Mouse (Mus musculus): ENCODE measurements at regions not wholly inside any gene's neighbourhood (a gene's known extent, or its start where the extent isn't known, plus 50 kb on each side); places are given as distances from the start of the nearest gene placed in this dataset.

DNA sequence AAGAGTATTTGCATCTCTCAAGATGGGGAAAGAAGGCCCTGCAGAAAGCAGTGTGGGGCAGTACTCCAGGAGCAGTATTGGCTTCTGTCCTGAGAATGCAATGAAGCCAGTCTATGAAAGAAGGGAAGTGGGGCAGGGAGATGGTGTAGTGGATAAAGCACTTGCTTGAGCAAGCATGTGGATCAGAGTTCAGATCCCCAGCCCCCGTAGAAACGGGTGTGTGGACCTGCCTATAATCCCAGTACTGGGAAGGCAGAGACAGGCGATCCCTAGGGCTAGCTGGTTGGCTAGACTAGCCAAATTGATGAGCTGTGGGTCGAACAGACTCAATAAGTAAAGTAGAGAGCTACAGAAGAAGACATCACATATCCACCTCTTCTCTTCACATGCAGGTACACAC, 211.6 kb downstream of the Mex3b start:
- DNase-seq: no peak

- no peak for DNase-seq
Observed at GRCm38 (mm10) chr7:83079842-83080241, 212.7 kb downstream of the Mex3b start.

GRCm38 (mm10) chr7:83084496-83085082, 217.5 kb downstream of the Mex3b start:
- DNase-seq: no peak

- no peak for DNase-seq
Observed at GRCm38 (mm10) chr7:83085547-83086158, 218.5 kb downstream of the Mex3b start.

- DNase-seq: no peak
Observed at GRCm38 (mm10) chr7:83087408-83087807, 220.3 kb downstream of the Mex3b start.

- DNase-seq: no peak
Observed at GRCm38 (mm10) chr7:83088125-83088524, 221.0 kb downstream of the Mex3b start.

DNA sequence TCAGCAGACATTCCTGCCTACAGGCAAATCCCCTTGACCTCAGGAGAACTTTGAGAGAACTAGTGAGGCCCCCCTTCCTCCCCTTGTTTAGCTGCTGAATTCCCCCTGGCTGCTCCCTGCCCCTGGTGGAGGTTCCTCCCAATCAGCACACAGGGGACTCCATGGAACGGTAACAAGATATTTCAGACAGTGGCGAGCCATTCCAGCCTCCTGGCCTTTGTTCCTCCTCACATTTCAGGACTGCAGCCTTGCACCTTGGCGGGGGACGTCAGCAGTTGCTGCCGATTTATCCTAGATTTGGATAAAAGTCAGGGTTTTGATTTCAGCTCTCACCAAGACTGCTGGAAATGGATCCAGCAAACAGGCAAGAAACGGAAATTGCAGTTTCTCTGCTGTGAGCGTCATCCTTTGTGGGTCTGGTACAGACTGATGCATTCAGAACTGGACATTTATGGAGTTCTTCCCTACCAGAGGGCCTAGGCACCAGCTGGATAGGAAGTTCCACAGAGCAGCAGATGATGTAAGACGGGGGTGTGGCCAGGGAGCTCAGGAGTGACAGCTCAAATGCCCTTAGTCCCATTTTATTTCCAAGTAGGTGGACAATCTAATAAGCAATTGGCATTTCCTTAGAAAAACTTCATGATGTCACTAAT, 222.3 kb downstream of the Mex3b start:
- DNase-seq: no peak

DNA sequence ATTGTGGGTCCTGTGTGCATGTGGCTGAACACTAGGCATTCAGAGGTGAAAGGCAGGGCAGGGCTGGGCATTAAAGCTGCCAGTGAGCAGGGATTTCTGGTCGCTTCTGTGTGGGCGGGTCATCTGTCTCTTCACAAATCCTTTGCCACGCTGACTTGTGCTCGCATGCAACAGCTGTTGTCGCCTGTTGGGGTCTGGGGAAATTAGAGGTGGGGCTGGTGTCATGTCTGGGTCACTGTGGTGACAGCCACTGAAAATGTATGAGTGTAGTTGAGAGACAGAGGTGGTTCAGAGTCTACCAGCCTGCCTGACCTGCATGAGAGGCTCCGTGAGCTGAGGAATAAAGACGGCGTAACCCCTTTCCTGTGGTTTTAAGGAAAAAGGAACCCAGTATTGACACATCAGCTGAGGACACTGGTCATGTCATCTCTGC, 226.8 kb downstream of the Mex3b start:
- DNase-seq: no peak

DNA sequence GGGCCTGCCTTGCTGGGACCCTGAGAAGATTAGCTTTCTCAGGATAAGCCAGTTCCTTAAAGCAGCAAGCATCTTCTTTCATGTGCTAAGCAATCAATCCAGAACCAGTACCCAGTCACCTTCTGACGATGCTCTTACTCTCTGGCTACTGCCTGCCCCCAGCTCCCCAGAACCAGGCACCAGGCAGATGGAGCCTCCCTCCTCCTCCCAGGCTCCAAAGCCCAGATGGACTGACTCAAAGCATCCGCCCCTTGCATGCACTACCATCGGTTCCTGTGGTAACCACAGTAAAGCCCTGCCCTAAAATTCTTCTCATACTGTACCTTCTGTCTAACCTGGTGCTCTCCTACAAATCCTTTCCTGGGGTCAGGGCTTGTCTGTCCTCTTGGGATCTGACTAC, 227.8 kb downstream of the Mex3b start:
- DNase-seq: no peak

GRCm38 (mm10) chr7:83095593-83095992, 228.5 kb downstream of the Mex3b start:
- DNase-seq: no peak

DNA sequence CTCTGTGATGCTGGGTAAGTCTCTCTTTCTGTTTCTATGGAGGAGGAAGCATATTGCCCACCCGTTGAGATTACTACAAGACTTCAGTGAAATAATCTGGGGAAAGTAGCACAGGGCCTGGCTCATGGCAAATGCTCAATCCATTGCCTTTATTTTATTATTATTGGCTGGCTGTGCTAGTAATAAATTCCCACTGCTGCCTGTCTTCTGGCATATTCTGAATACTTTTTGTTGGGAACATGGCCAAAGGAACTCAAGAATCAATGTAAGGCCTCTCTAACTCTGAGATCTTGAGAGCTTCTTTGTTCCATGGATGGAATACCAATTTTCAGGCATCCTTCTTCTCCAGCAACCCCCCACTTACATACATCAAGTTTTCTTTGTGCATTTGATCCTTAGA, 237.3 kb downstream of the Mex3b start:
- DNase-seq: no peak

DNA sequence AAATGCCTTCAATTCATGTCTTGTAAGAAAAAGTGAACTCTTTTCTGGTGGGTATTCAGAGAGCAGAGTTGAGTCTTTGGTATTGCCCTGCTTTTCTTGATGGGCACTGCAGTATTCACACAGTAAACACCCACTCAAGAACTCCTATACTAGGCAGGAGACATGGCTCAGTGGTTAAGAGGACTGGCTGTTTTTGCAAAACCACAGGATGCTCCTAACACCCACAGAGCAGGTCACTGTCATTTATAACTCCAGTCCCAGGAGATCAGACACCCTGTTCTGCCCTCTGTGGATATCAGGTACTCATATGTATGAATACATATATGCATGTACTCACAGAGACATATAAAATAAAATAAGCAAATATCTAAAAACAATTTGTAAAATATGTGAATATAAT, 238.5 kb downstream of the Mex3b start:
- DNase-seq: no peak

DNA sequence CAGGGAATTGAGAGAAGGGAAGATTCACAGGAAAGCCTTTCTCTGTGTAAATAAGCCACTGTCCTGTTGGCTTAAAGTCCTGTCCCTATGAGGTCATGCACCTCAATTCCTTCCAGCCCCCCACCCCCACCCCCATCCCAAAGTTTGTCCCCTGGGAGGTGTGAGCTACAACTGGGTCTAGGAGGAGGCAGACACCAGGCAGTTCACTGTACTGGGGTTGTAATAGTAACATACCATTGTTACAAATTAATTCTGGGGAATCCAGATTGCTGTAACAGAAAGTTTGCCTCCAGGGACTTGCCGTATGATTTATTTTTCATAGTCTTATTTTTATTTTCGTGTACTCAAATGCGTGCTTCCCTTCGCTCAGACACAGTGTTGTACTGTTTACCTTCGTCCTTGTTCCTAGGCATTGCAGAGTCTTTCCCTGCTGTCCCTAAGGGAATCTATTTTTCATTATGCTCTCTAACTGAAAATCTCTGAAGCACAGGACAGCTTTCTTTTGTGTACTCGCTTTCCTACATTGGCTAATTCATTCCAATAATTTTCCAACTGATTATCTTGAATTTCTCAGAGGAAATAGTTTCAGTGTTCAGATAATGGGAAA, 244.2 kb downstream of the Mex3b start:
- DNase-seq: no peak

DNA sequence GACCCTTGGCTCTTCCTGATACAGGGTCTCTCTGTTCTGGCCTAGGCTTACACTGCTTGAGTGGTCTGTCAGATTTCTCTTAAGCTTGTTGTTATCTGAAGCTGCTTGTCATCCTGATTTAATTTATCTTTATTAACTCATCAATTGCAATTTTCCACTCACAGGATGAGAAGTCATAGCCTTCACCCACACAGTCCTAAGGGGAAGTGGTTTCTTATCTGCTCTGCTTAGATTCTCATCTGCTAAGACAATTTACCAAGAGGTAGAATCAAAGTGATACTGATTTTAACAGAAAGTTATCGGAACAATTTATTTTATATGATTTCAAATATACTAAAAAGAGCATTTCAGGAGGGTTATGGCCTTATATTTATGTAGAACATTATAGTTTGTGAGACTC, 249.4 kb downstream of the Mex3b start:
- DNase-seq: no peak

DNA sequence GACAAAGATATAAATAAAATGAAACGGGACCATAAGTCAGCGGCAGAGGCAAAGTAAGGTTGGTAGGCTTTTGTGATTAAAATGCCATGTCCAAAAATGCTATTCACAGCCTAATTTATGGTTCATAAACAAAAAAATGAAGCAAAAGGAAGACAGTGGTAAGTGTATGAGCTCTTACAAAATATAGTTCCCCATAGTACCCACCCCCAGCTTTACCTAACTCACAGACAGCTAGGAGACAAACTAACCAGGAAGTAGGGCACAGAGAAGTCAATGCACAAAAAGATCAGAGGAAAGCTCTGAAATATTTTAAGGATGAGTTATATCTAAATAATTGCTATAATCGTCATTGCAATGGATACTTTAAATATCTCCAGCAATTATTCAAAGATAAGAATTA, 249.9 kb downstream of the Mex3b start:
- no peak for DNase-seq

GRCm38 (mm10) chr7:83126196-83126595, 259.1 kb downstream of the Mex3b start:
- no peak for DNase-seq

- no peak for DNase-seq
Observed at GRCm38 (mm10) chr7:83140216-83140615, 273.1 kb downstream of the Mex3b start.

- DNase-seq: peak; percentile 10 to 11
Observed at GRCm38 (mm10) chr7:83140658-83141057, 273.5 kb downstream of the Mex3b start.

DNA sequence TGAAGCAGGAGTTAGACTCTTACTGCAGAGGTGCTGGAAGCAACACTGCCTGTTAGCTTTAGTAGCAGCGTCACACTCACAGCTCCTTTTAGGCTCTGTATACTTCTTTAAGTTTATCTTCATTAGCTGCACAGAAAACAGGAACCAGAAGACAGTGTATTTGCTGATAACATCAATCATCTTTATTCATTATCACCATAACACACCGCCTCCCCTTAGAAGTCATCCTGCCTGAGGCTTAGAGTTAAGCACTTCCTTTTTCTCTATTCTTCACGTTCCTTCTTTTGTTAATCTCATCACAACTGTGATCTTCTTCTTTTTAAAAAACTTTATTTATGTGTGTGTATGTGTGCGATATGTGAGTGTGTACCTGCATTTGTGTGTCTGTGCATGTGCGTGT, 276.9 kb downstream of the Mex3b start:
- no peak for DNase-seq

GRCm38 (mm10) chr7:83145551-83145950, 278.4 kb downstream of the Mex3b start:
- no peak for DNase-seq

DNA sequence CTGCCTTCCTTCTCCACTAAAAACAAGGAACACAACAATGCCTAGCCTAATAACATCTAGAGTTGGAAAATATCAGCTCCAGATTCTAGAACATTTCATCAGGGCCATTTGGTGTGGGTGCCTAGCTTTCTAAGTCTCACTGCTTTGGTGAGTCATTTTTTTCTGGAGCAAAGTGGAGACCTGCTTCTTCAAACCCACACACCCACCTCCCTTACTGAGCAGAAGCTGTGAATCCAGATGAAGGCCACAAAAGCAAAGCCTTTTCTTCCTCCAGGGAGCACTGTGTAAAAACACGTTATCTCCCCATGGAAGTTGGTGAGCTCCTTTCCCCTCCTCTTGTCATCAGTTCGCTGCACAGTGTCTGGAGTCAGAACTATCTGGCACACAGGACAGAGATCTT, 294.1 kb downstream of the Mex3b start:
- DNase-seq: no peak

- no peak for DNase-seq
Observed at GRCm38 (mm10) chr7:83162868-83163267, 295.7 kb downstream of the Mex3b start.

DNA sequence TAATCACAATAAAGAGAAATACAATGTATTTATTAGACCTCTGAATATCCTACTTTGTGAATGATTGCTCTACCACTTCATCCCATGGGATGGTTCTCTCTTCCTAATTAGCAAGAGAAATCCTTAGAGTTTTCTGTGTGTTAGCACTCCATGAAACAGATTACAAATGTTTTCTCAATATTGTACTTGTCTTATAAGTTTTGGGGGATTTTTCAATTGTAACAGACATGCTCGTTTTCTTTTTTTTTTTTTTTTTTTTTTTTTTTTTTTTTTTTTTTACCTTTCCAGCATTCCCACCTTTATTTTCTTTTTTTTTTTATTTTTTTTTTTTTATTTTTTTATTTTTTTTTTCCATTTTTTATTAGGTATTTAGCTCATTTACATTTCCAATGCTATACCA, 312.3 kb downstream of the Mex3b start:
- DNase-seq: no peak

GRCm38 (mm10) chr7:83186341-83186740, 319.2 kb downstream of the Mex3b start:
- DNase-seq: no peak
